Mouse (Mus musculus) kidney, embryonic 14.5 days (tissue): ENCODE results near the gene Per2. TPM values are rescaled to one million over a fixed set of nuclear protein-coding genes. Genes with fewer than 3 reads are reported as not detected.
A peak's percentile ranks its signal among the peaks of the same experiment; 100 is the strongest.

Experiments used
- ATAC-seq: fragments of 200-750 bp; cut with Nextera tagmentation; 2 replicates; pipeline ENCODE4 v1.8.0; 2017; ENCODE audit warnings: moderate number of reproducible peaks, mild to moderate bottlenecking, moderate TSS enrichment, moderate library complexity; ENCODE audit not compliant: low FRiP score, low TSS enrichment
- H3K27ac ChIP-seq: fragments of 300-500 bp; sonication (generic); 2 replicates; pipeline ENCODE4 v1.5.1; 2014; ENCODE audit warnings: low read depth, mild to moderate bottlenecking, low read length, moderate library complexity, mixed read lengths
- H3K27me3 ChIP-seq: fragments of 300-500 bp; sonication (generic); 2 replicates; pipeline ENCODE4 v1.6.1; 2014; ENCODE audit warnings: mild to moderate bottlenecking, low read length; ENCODE audit not compliant: control insufficient read depth, insufficient read depth
- H3K36me3 ChIP-seq: fragments of 300-500 bp; sonication (generic); 2 replicates; pipeline ENCODE4 v1.6.1; 2014; ENCODE audit warnings: low read length, mixed read lengths; ENCODE audit not compliant: control insufficient read depth, insufficient read depth
- H3K4me1 ChIP-seq: fragments of 300-500 bp; sonication (generic); 2 replicates; pipeline ENCODE4 v1.6.1; 2014; ENCODE audit warnings: low read length, mixed read lengths; ENCODE audit not compliant: control insufficient read depth, insufficient read depth
- H3K4me2 ChIP-seq: fragments of 300-500 bp; sonication (generic); replicated peaks from 2 replicates; pipeline ENCODE4 v1.6.1; 2014; ENCODE audit warnings: low read depth, mild to moderate bottlenecking, low read length
- H3K4me3 ChIP-seq: fragments of 300-500 bp; sonication (generic); 2 replicates; pipeline ENCODE4 v1.5.1; 2014; ENCODE audit warnings: mild to moderate bottlenecking, low read length
- H3K9ac ChIP-seq: fragments of 300-500 bp; sonication (generic); 2 replicates; pipeline ENCODE4 v1.6.1; 2014; ENCODE audit warnings: low read depth, mild to moderate bottlenecking, low read length, moderate library complexity
- H3K9me3 ChIP-seq: fragments of 300-500 bp; sonication (generic); 2 replicates; pipeline ENCODE4 v1.6.1; 2016; ENCODE audit warnings: low read length; ENCODE audit not compliant: control insufficient read depth
- WGBS: fragments of 180-500 bp; shearing (Covaris S2); extraction: QIAGEN DNeasy Blood & Tissue Kit; methylation state at CpG from one replicate; pipeline ENCODE4 v1.1.7; 2014; 5-methylcytosine and 5-hydroxymethylcytosine counted together
- polyA plus RNA-seq: library from polyadenylated mRNA; unstranded; fragments of >200 nt; fragmentation: Nextera tagmentation; extraction: Ambion mirVana; gene quantifications from 2 replicates; pipeline ENCODE4 v1.2.1, GENCODE M21; 2014

Gene Per2
- polyA plus RNA-seq, 1 experiment from 2014 or later: 3.6 TPM

DNA sequence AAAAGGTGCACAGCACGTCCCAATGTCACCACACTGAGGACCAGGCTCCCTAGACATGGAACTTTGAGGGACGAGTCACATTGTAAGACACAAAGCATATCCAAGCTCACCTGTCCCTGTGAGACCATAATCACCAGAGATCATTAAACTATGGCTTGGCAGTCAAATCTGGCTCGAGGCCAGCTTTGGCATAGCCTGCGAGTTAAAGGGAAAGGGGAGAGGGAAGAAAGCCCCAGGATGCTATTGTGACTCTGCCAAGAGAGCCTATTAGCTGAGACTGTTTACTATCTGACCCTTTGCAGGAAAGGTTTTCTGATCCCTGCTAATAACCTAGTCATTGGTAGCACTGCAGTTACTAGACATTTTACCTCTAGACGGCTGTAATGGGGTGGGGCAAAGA, 5.3 kb upstream of the Per2 start:
- Histone ChIP-seq H3K27me3 (no peaks in the 10 kb centered on the region), H3K4me1 (peaks cover 8% of the 10 kb centered on the region; the same call in 1 of the 2 replicates), H3K36me3 (no peaks in the 10 kb centered on the region), H3K9me3 (no peaks in the 10 kb centered on the region), H3K9ac (no peak overlapping the region), H3K4me2 (no peak overlapping the region), H3K27ac (no peak overlapping the region), H3K4me3 (no peak overlapping the region)
- ATAC-seq: no peak
- WGBS: 73% methylated on average over 5 of the region's 5 CpGs

- H3K36me3 ChIP-seq: no peaks in the 10 kb centered on the region
- H3K4me2 ChIP-seq: no peak overlapping the region
- no peaks in the 10 kb centered on the region for H3K9me3 ChIP-seq
- H3K27ac ChIP-seq: no peak overlapping the region
- H3K9ac ChIP-seq: no peak overlapping the region
- H3K4me1 ChIP-seq: peaks cover 9% of the 10 kb centered on the region; the same call in 1 of the 2 replicates
- no peak for ATAC-seq
- no peaks in the 10 kb centered on the region for H3K27me3 ChIP-seq
- WGBS: 90% methylated on average over 13 of the region's 13 CpGs
- H3K4me3 ChIP-seq: no peak overlapping the region
Observed at GRCm38 (mm10) chr1:91463336-91463995, 4.3 kb upstream of the Per2 start.

- no peak overlapping the region for H3K4me3 ChIP-seq
- no peak overlapping the region for H3K27ac ChIP-seq
- H3K27me3 ChIP-seq: no peaks in the 10 kb centered on the region
- no peaks in the 10 kb centered on the region for H3K9me3 ChIP-seq
- ATAC-seq: no peak
- 40% methylated on average over 4 of the region's 4 CpGs for WGBS
- H3K36me3 ChIP-seq: no peaks in the 10 kb centered on the region
- H3K4me1 ChIP-seq: peaks cover 35% of the 10 kb centered on the region
- no peak overlapping the region for H3K4me2 ChIP-seq
- no peak overlapping the region for H3K9ac ChIP-seq
Observed at GRCm38 (mm10) chr1:91460564-91460963, 1.4 kb upstream of the Per2 start.

DNA sequence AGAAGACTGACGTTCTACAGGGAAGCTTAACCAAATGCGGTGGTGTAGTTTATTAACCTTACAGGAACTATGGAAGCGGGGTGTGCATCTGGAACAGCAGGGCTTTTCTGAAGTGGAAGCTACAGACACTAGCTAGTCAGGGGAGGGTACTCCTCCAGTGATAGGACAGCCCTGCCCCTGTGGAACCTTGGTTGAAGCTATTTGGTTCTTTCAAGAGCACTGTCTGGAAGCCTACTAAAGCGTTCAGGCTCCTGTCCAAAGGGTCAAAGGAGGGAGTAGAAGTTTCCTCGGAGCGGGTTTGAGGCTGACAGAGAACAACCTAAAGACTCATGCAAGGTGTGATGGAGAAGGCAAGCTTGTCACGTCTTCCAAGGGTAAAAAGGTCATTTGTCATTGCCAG, 945 bp upstream of the Per2 start:
- Histone ChIP-seq H3K4me1 (peaks cover 40% of the 10 kb centered on the region), H3K4me3 (peak overlapping the region; percentile 79), H3K9ac (peak overlapping the region; percentile 48; the same call in 1 of the 2 replicates), H3K9me3 (no peaks in the 10 kb centered on the region), H3K27ac (no peak overlapping the region), H3K36me3 (no peaks in the 10 kb centered on the region), H3K27me3 (no peaks in the 10 kb centered on the region), H3K4me2 (peak overlapping the region; percentile 80)
- 43% methylated on average over 7 of the region's 7 CpGs for WGBS
- no peak for ATAC-seq

DNA sequence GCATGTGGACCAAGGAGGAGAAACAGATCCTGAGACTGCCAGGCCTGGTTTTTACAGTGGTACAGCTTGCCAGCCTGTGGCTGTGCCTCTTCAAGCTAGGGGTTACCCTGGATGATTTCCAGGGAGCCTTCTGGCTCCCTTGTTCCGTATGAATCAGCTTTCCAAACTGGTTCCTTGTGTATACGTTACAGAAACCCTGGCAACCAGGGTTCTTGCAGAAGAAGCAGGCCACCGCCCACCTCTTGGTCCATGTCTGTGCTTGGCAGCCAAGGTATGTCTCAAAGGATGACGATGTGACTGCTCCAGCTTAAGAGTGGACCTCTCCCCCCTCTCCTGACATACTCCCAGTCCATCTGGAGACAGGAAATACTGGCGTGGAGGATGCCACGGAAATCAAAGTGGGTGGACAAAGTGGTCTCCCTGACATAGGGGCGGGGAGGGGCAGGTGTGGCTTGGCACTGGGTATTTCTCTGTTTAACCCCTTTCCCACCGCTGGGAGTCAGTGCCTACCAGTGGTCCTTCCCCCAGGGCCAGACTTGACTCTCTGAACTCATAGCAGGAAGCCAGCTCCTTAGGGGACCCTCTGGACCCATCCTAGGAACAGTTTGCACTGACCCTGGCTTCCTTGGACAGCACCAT, 782 bp downstream of the Per2 start:
- Histone ChIP-seq H3K36me3 (no peaks in the 10 kb centered on the region), H3K4me3 (peak overlapping the region; percentile 79), H3K27me3 (no peaks in the 10 kb centered on the region), H3K4me1 (peaks cover 50% of the 10 kb centered on the region), H3K4me2 (peak overlapping the region; percentile 80), H3K9ac (peak overlapping the region; percentile 63; the same call in 1 of the 2 replicates), H3K27ac (peak overlapping the region; percentile 42; the same call in 1 of the 2 replicates), H3K9me3 (no peaks in the 10 kb centered on the region)
- ATAC-seq: 0 out of 2 replicates have a peak, but pooled peaks have one; percentile 5
- WGBS: 22% methylated on average over 8 of the region's 8 CpGs

- no peak for ATAC-seq
- H3K4me2 ChIP-seq: no peak overlapping the region
- no peaks in the 10 kb centered on the region for H3K36me3 ChIP-seq
- no peaks in the 10 kb centered on the region for H3K9me3 ChIP-seq
- H3K4me1 ChIP-seq: peaks cover 50% of the 10 kb centered on the region
- no peak overlapping the region for H3K4me3 ChIP-seq
- no peak overlapping the region for H3K9ac ChIP-seq
- 53% methylated on average over 5 of the region's 5 CpGs for WGBS
- no peak overlapping the region; the same call in 1 of the 2 replicates for H3K27ac ChIP-seq
- H3K27me3 ChIP-seq: no peaks in the 10 kb centered on the region
Observed at GRCm38 (mm10) chr1:91457698-91458097, 1.4 kb downstream of the Per2 start.

GRCm38 (mm10) chr1:91457116-91457515, 2.0 kb downstream of the Per2 start:
- Histone ChIP-seq H3K27ac (peak overlapping the region; percentile 4; the same call in 1 of the 2 replicates), H3K36me3 (no peaks in the 10 kb centered on the region), H3K27me3 (no peaks in the 10 kb centered on the region), H3K9ac (no peak overlapping the region; the same call in 1 of the 2 replicates), H3K4me1 (peaks cover 56% of the 10 kb centered on the region), H3K4me3 (no peak overlapping the region), H3K9me3 (no peaks in the 10 kb centered on the region), H3K4me2 (no peak overlapping the region)
- 92% methylated on average over 4 of the region's 4 CpGs for whole genome bisulfite sequencing
- no peak for ATAC-seq

- Histone ChIP-seq H3K9ac (no peak overlapping the region), H3K27me3 (no peaks in the 10 kb centered on the region), H3K27ac (peak overlapping the region; percentile 85), H3K9me3 (no peaks in the 10 kb centered on the region), H3K4me2 (peak overlapping the region; percentile 19; the same call in 1 of the 2 replicates), H3K36me3 (no peaks in the 10 kb centered on the region), H3K4me1 (peaks cover 63% of the 10 kb centered on the region), H3K4me3 (no peak overlapping the region)
- no peak for ATAC-seq
- WGBS: 18% methylated on average over 11 of the region's 11 CpGs
Observed at GRCm38 (mm10) chr1:91456301-91456801, 2.8 kb downstream of the Per2 start.

DNA sequence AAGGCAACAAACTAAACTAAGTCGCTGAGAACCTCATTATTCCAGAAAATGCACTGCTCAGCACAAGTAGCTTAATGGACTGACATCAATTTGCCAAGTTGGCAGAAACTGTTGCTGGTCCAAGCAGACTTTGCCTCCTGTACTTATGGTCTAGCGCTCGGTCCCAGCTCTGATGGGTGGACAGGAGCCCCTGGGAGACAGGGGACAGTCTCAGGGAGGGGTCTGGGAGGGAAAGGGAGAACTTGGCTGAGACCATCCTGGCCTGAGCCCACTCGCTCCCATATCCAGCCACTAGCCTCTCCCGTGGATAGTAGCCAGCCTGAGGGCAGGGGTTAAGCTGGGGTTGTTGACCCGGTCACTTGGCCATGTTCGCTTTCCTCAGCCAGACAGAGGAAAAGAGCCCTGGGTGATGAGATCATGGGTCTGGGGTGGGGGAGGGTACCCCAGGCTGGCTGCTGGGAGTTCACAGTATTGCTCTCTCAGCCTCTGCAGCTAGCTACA, 3.4 kb downstream of the Per2 start:
- Histone ChIP-seq H3K4me3 (no peak overlapping the region), H3K27ac (peak overlapping the region; percentile 85), H3K4me2 (peak overlapping the region; percentile 19; the same call in 1 of the 2 replicates)

More for the DNA sequence above, 3.4 kb downstream of the Per2 start:
- no peaks in the 10 kb centered on the region for H3K36me3 ChIP-seq
- H3K4me1 ChIP-seq: peaks cover 64% of the 10 kb centered on the region
- ATAC-seq: no peak
- no peak overlapping the region for H3K9ac ChIP-seq
- no peaks in the 10 kb centered on the region for H3K27me3 ChIP-seq
- H3K9me3 ChIP-seq: no peaks in the 10 kb centered on the region
- WGBS: 24% methylated on average over 7 of the region's 7 CpGs
